Mouse (Mus musculus) embryonic facial prominence, embryonic 11.5 days (tissue): Measurements from ENCODE around the gene Gsdma. TPM values are rescaled to one million over a fixed set of nuclear protein-coding genes. Genes with fewer than 3 reads are reported as not detected.

Experiments used
- ATAC-seq: fragments of 200-750 bp; cut with Nextera tagmentation; replicated peaks from 2 replicates; pipeline ENCODE4 v1.8.0; 2017; ENCODE audit warnings: low read depth; ENCODE audit not compliant: insufficient number of reproducible peaks, low FRiP score, low TSS enrichment
- DNase-seq: peaks from one replicate; pipeline ENCODE4 v3.0.0-alpha.2; 2015; ENCODE audit warnings: low spot score
- H3K27ac ChIP-seq: fragments of 300-500 bp; sonication (generic); replicated peaks from 2 replicates; pipeline ENCODE4 v1.5.1; 2014; ENCODE audit warnings: mild to moderate bottlenecking, low read depth, low read length, control low read depth
- H3K27me3 ChIP-seq: fragments of 300-500 bp; sonication (generic); 2 replicates; pipeline ENCODE4 v1.6.1; 2014; ENCODE audit warnings: mild to moderate bottlenecking, low read length, moderate library complexity, mixed read lengths; ENCODE audit not compliant: control insufficient read depth, insufficient read depth
- H3K36me3 ChIP-seq: fragments of 300-500 bp; sonication (generic); replicated peaks from 2 replicates; pipeline ENCODE4 v1.6.1; 2014; ENCODE audit warnings: low read depth, mild to moderate bottlenecking, low read length, moderate library complexity, mixed read lengths; ENCODE audit not compliant: control insufficient read depth, insufficient read depth
- H3K4me1 ChIP-seq: fragments of 300-500 bp; sonication (generic); 2 replicates; pipeline ENCODE4 v1.6.1; 2014; ENCODE audit warnings: low read length, mixed read lengths; ENCODE audit not compliant: control insufficient read depth, insufficient read depth
- H3K4me2 ChIP-seq: fragments of 300-500 bp; sonication (generic); 2 replicates; pipeline ENCODE4 v1.6.1; 2014; ENCODE audit warnings: low read depth, mild to moderate bottlenecking, control low read depth, low read length, moderate library complexity
- H3K4me3 ChIP-seq: fragments of 300-500 bp; sonication (generic); 2 replicates; pipeline ENCODE4 v1.5.1; 2014; ENCODE audit warnings: low read depth, low read length, control low read depth
- H3K9ac ChIP-seq: fragments of 300-500 bp; sonication (generic); replicated peaks from 2 replicates; pipeline ENCODE4 v1.6.1; 2014; ENCODE audit warnings: mild to moderate bottlenecking, control low read depth, low read length
- H3K9me3 ChIP-seq: fragments of 300-500 bp; sonication (generic); replicated peaks from 2 replicates; pipeline ENCODE4 v1.6.1; 2016; ENCODE audit warnings: mild to moderate bottlenecking, low read length, inconsistent platforms, mixed read lengths; ENCODE audit not compliant: control insufficient read depth
- WGBS: fragments of 180-500 bp; shearing (Covaris S2); extraction: QIAGEN DNeasy Blood & Tissue Kit; methylation state at CpG from one replicate; pipeline ENCODE4 v1.1.7; 2014; 5-methylcytosine and 5-hydroxymethylcytosine counted together
- polyA plus RNA-seq: library from polyadenylated mRNA; unstranded; fragments of >200 nt; fragmentation: Nextera tagmentation; extraction: Ambion mirVana; gene quantifications from 2 replicates; pipeline ENCODE4 v1.2.1, GENCODE M21; 2014

The Gsdma gene
- polyA plus RNA-seq, 1 experiment from 2014 or later, result 0.07 TPM

GRCm38 (mm10) chr11:98715946-98716345, 51.8 kb downstream of the Gsdma start:
- DNase-seq (no peak), ATAC-seq (no peak)
- Histone ChIP-seq H3K9me3 (no peaks in the 10 kb centered on the region), H3K27ac (no peak overlapping the region), H3K27me3 (no peaks in the 10 kb centered on the region), H3K36me3 (no peaks in the 10 kb centered on the region; the same call in 1 of the 2 replicates), H3K4me1 (no peaks in the 10 kb centered on the region), H3K9ac (no peak overlapping the region), H3K4me3 (no peak overlapping the region), H3K4me2 (no peak overlapping the region)
- 89% methylated on average over 9 of the region's 9 CpGs for WGBS

GRCm38 (mm10) chr11:98717904-98718303, 53.8 kb downstream of the Gsdma start:
- no peak overlapping the region for H3K27ac ChIP-seq

GRCm38 (mm10) chr11:98720756-98721155, 56.6 kb downstream of the Gsdma start:
- H3K4me3 ChIP-seq, result no peak overlapping the region
- ATAC-seq, result no peak
- WGBS, result 69% methylated on average over 2 of the region's 2 CpGs
- H3K9ac ChIP-seq, result no peak overlapping the region
- no peaks in the 10 kb centered on the region for H3K9me3 ChIP-seq
- H3K36me3 ChIP-seq, result no peaks in the 10 kb centered on the region; the same call in 1 of the 2 replicates
- no peak for DNase-seq
- H3K27me3 ChIP-seq, result no peaks in the 10 kb centered on the region
- H3K4me1 ChIP-seq, result no peaks in the 10 kb centered on the region
- H3K27ac ChIP-seq, result no peak overlapping the region
- H3K4me2 ChIP-seq, result no peak overlapping the region

More at GRCm38 (mm10) chr11:98717904-98718303, 53.8 kb downstream of the Gsdma start:
- Histone ChIP-seq H3K27me3 (no peaks in the 10 kb centered on the region), H3K9me3 (no peaks in the 10 kb centered on the region), H3K4me1 (no peaks in the 10 kb centered on the region), H3K36me3 (no peaks in the 10 kb centered on the region; the same call in 1 of the 2 replicates), H3K4me3 (no peak overlapping the region), H3K9ac (no peak overlapping the region), H3K4me2 (no peak overlapping the region)
- no peak for ATAC-seq
- WGBS, result 22% methylated on average over 13 of the region's 13 CpGs
- DNase-seq, result peak; percentile 65

GRCm38 (mm10) chr11:98721458-98722226, 57.5 kb downstream of the Gsdma start:
- no peak overlapping the region for H3K4me3 ChIP-seq
- H3K4me2 ChIP-seq, result no peak overlapping the region
- ATAC-seq (no peak), DNase-seq (peak; percentile 48)
- H3K9ac ChIP-seq, result peak overlapping the region; percentile 7; the same call in 1 of the 2 replicates
- H3K9me3 ChIP-seq, result no peaks in the 10 kb centered on the region
- H3K4me1 ChIP-seq, result no peaks in the 10 kb centered on the region
- whole genome bisulfite sequencing, result 63% methylated on average over 24 of the region's 24 CpGs
- no peak overlapping the region for H3K27ac ChIP-seq
- no peaks in the 10 kb centered on the region for H3K27me3 ChIP-seq
- no peaks in the 10 kb centered on the region; the same call in 1 of the 2 replicates for H3K36me3 ChIP-seq

- no peaks in the 10 kb centered on the region for H3K4me1 ChIP-seq
- no peak for ATAC-seq
- no peaks in the 10 kb centered on the region; the same call in 1 of the 2 replicates for H3K36me3 ChIP-seq
- no peak overlapping the region for H3K4me2 ChIP-seq
- no peak overlapping the region for H3K9ac ChIP-seq
- no peak overlapping the region for H3K27ac ChIP-seq
- H3K4me3 ChIP-seq, result no peak overlapping the region
- no peaks in the 10 kb centered on the region for H3K9me3 ChIP-seq
- no peaks in the 10 kb centered on the region for H3K27me3 ChIP-seq
- 84% methylated on average over 7 of the region's 7 CpGs for WGBS
- no peak for DNase-seq
These were observed 58.9 kb downstream of the Gsdma start for GRCm38 (mm10) chr11:98723098-98723497.

GRCm38 (mm10) chr11:98725926-98726506, 61.9 kb downstream of the Gsdma start:
- Histone ChIP-seq H3K4me3 (no peak overlapping the region), H3K27ac (no peak overlapping the region), H3K36me3 (no peaks in the 10 kb centered on the region; the same call in 1 of the 2 replicates), H3K27me3 (no peaks in the 10 kb centered on the region), H3K9me3 (no peaks in the 10 kb centered on the region), H3K9ac (no peak overlapping the region), H3K4me2 (no peak overlapping the region), H3K4me1 (peaks cover 2% of the 10 kb centered on the region; the same call in 1 of the 2 replicates)
- WGBS, result 95% methylated on average over 15 of the region's 15 CpGs
- ATAC-seq, result no peak
- DNase-seq, result no peak

Other genes with a start within 250 kb of the Gsdma start
- gene Mien1, start 225.4 kb upstream of the Gsdma start, polyA plus RNA-seq, result 89.3 and 95.6 TPM in 2 replicates
- gene Grb7, start 218.0 kb upstream of the Gsdma start, polyA plus RNA-seq, result 8.1 and 8.5 TPM in 2 replicates
- 0.07 TPM in 1 of 2 replicates, not detected in the other for gene Ikzf3, start 118.3 kb upstream of the Gsdma start, polyA plus RNA-seq
- 0.24 TPM in 1 of 2 replicates, not detected in the other for gene Zpbp2, start 113.3 kb upstream of the Gsdma start, polyA plus RNA-seq
- gene Ormdl3, start 77.0 kb upstream of the Gsdma start, polyA plus RNA-seq, result 8.0 and 9.3 TPM in 2 replicates
- gene Lrrc3c, start 66.1 kb upstream of the Gsdma start, polyA plus RNA-seq, result not detected in 2 replicates
- 0.83 and 1.2 TPM in 2 replicates for gene Gm12355, start 38.7 kb upstream of the Gsdma start, polyA plus RNA-seq
- gene Gsdma3, start 38.0 kb upstream of the Gsdma start, polyA plus RNA-seq, result not detected in 2 replicates
- not detected in 2 replicates for gene Gsdma2, start 17.6 kb upstream of the Gsdma start, polyA plus RNA-seq
- gene Psmd3, start 18.2 kb downstream of the Gsdma start, polyA plus RNA-seq, result 141 and 153 TPM in 2 replicates
- gene Csf3, start 36.9 kb downstream of the Gsdma start, polyA plus RNA-seq, result not detected in 2 replicates
- 54.8 and 55.1 TPM in 2 replicates for gene Med24, start 65.1 kb downstream of the Gsdma start, polyA plus RNA-seq
- gene Thra, start 76.3 kb downstream of the Gsdma start, polyA plus RNA-seq, result 19.7 and 20.3 TPM in 2 replicates
- gene Nr1d1, start 111.0 kb downstream of the Gsdma start, polyA plus RNA-seq, result 0.69 and 1.2 TPM in 2 replicates
- 20.2 and 22.0 TPM in 2 replicates for gene Msl1, start 131.2 kb downstream of the Gsdma start, polyA plus RNA-seq
- 41.9 and 44.3 TPM in 2 replicates for gene Casc3, start 140.6 kb downstream of the Gsdma start, polyA plus RNA-seq
- gene Rapgefl1, start 172.4 kb downstream of the Gsdma start, polyA plus RNA-seq, result 1.1 TPM in 2 replicates
- gene Wipf2, start 199.3 kb downstream of the Gsdma start, polyA plus RNA-seq, result 4.4 and 4.6 TPM in 2 replicates
- gene Cdc6, start 243.4 kb downstream of the Gsdma start, polyA plus RNA-seq, result 55.4 and 57.1 TPM in 2 replicates